13 mouse cellular contexts compared by ENCODE assay signal in genomic region chr1:86144001-86144944, GRCm38 (mm10). TPM values are rescaled to one million over a fixed set of nuclear protein-coding genes. Genes with fewer than 3 reads are reported as not detected.
DNase-seq lines count a peak whose midpoint lies in the region; ATAC-seq and TF ChIP-seq lines count a peak whose summit lies in the region.
"Had no signal": no experiment of that assay in that cellular context is flagged by ENCODE, and none has a peak within 500 bp of the region (broad histone marks: within the 10 kb centered on the region; RNA-seq: fewer than 3 reads in every experiment).

No protein-coding gene starts in this region.

- H3K4me2 ChIP-seq in midbrain, postnatal 0 days (ENCODE audit: low read depth, low read length, poor library complexity, severe bottlenecking): no peak overlapping the region
- no peak overlapping the region for H3K4me2 ChIP-seq in midbrain, embryonic 14.5 days (ENCODE audit: low read length)
- H3K4me2 ChIP-seq in heart, embryonic 14.5 days (ENCODE audit: low read length): no peak overlapping the region
- H3K4me2 ChIP-seq: hindbrain, embryonic 13.5 days had no signal

- H3K9me3 ChIP-seq in midbrain, postnatal 0 days (ENCODE audit: low read length): no peaks in the 10 kb centered on the region
- no peaks in the 10 kb centered on the region for H3K9me3 ChIP-seq in midbrain, embryonic 14.5 days (ENCODE audit: control insufficient read depth, low read length)
- no peaks in the 10 kb centered on the region for H3K9me3 ChIP-seq in heart, embryonic 14.5 days (ENCODE audit: control insufficient read depth, low read length)
- H3K9me3 ChIP-seq: forebrain, embryonic 10.5 days; hindbrain, embryonic 13.5 days had no signal

- peak; percentile 24 for DNase-seq in gastrocnemius, adult 2 months
- DNase-seq in gastrocnemius, adult 18-20 months (ENCODE audit: low spot score): no peak
- no peak for DNase-seq in midbrain, postnatal 0 days (ENCODE audit: low spot score)
- DNase-seq in midbrain, embryonic 14.5 days: no peak
- DNase-seq in retina, postnatal 1 day: peak; percentile 28
- DNase-seq: cerebellum, adult 9-10 months had no signal

- H3K27ac ChIP-seq in gastrocnemius, adult 2 months: peak overlapping the region; percentile 8; the same call in 1 of the 2 replicates
- H3K27ac ChIP-seq in midbrain, postnatal 0 days (ENCODE audit: low read depth, low read length): no peak overlapping the region
- no peak overlapping the region for H3K27ac ChIP-seq in midbrain, embryonic 14.5 days (replicated peaks; ENCODE audit: low read depth, low read length)
- H3K27ac ChIP-seq in heart, embryonic 14.5 days (replicated peaks in 1 of 2; ENCODE audit: control insufficient read depth in 1 of 2, insufficient read depth in 1 of 2, low read depth in 2 of 2, low read length in 2 of 2): peak overlapping the region; percentile 29 to 67
- H3K27ac ChIP-seq: hindbrain, embryonic 13.5 days had no signal

- no peak overlapping the region for H3K4me3 ChIP-seq in gastrocnemius, adult 2 months
- no peak overlapping the region for H3K4me3 ChIP-seq in midbrain, postnatal 0 days (ENCODE audit: low read depth, low read length)
- H3K4me3 ChIP-seq in midbrain, embryonic 14.5 days (replicated peaks; ENCODE audit: low read depth, low read length): no peak overlapping the region
- H3K4me3 ChIP-seq in heart, embryonic 14.5 days (ENCODE audit: control insufficient read depth in 1 of 2, insufficient read depth in 1 of 2, low read depth in 1 of 2, low read length in 2 of 2): no peak overlapping the region
- H3K4me3 ChIP-seq: forebrain, embryonic 10.5 days; hindbrain, embryonic 13.5 days had no signal

- 0 out of 2 replicates have a peak, but pooled peaks cover 3% of the 10 kb centered on the region for H3K36me3 ChIP-seq in midbrain, postnatal 0 days (ENCODE audit: insufficient read depth, low read length)
- peaks cover 12% of the 10 kb centered on the region for H3K36me3 ChIP-seq in midbrain, embryonic 14.5 days (ENCODE audit: control insufficient read depth, insufficient read depth, low read length)
- peaks cover 17% of the 10 kb centered on the region for H3K36me3 ChIP-seq in heart, embryonic 14.5 days (ENCODE audit: control insufficient read depth, insufficient read depth, low read length)

- H3K9ac ChIP-seq in midbrain, postnatal 0 days (replicated peaks; ENCODE audit: low read length, poor library complexity, severe bottlenecking): no peak overlapping the region
- H3K9ac ChIP-seq in midbrain, embryonic 14.5 days (replicated peaks; ENCODE audit: low read length): no peak overlapping the region
- no peak overlapping the region for H3K9ac ChIP-seq in heart, embryonic 14.5 days (ENCODE audit: low read length)

- no peaks in the 10 kb centered on the region for H3K4me1 ChIP-seq in midbrain, postnatal 0 days (ENCODE audit: insufficient read depth, low read length)
- no peaks in the 10 kb centered on the region for H3K4me1 ChIP-seq in midbrain, embryonic 14.5 days (ENCODE audit: control insufficient read depth, insufficient read depth, low read length)
- H3K4me1 ChIP-seq in heart, embryonic 14.5 days (ENCODE audit: control insufficient read depth in 2 of 2, insufficient read depth in 2 of 2, low read length in 2 of 2): peaks cover 0 to 3% of the 10 kb centered on the region in 2 experiments; a peak in 1 of 4 replicates
- H3K4me1 ChIP-seq: forebrain, embryonic 10.5 days; hindbrain, embryonic 13.5 days had no signal

- intact Hi-C loops in gastrocnemius, adult 2 months (cut with DNase I): no loop called here

- peak; percentile 32 for TF ChIP-seq CTCF in gastrocnemius, adult 2 months (IDR thresholded peaks at IDR 0.05)
- peak; percentile 6; the same call in 1 of the 2 replicates for TF ChIP-seq CTCF in midbrain, postnatal 0 days (IDR thresholded peaks at IDR 0.05)

- no peak for ATAC-seq in midbrain, postnatal 0 days (ENCODE audit: low FRiP score)
- no peak for ATAC-seq in midbrain, embryonic 14.5 days (ENCODE audit: low FRiP score, low TSS enrichment)
- ATAC-seq in heart, embryonic 14.5 days (ENCODE audit: insufficient number of reproducible peaks, insufficient read depth, low FRiP score, low read depth): no peak
- no peak for ATAC-seq in inflammation-experienced regulatory T-cells, adult 6 months
- ATAC-seq in erythroid progenitor cell, adult 5-6 weeks (replicated peaks; ENCODE audit: low FRiP score, poor library complexity, severe bottlenecking): no peak

- 74% methylated on average over 21 of the region's 21 CpGs for WGBS in midbrain, postnatal 0 days
- 73% methylated on average over 21 of the region's 21 CpGs for WGBS in midbrain, embryonic 14.5 days
- 76% methylated on average over 21 of the region's 21 CpGs for WGBS in heart, embryonic 14.5 days

- no peaks in the 10 kb centered on the region for H3K27me3 ChIP-seq in midbrain, postnatal 0 days (ENCODE audit: insufficient read depth, low read length)
- H3K27me3 ChIP-seq in midbrain, embryonic 14.5 days (ENCODE audit: control insufficient read depth, insufficient read depth, low read length): no peaks in the 10 kb centered on the region
- no peaks in the 10 kb centered on the region for H3K27me3 ChIP-seq in heart, embryonic 14.5 days (ENCODE audit: control insufficient read depth, insufficient read depth, low read length)
- H3K27me3 ChIP-seq: hindbrain, embryonic 13.5 days had no signal

RNA-seq across cellular contexts. Expression of gene Armc9, which starts 10.3 kb away (rescaled TPM):
- 1 to 10 TPM; 2.0 to 2.1 TPM for total RNA-seq in gastrocnemius, adult 2 months (2021)
- 1 to 10 TPM; 2.4 to 2.7 TPM for total RNA-seq in gastrocnemius, adult 18-20 months (2021)
- 31.0 and 33.2 TPM in 2 replicates for total RNA-seq in midbrain, postnatal 0 days (2014; rRNA removed)
- polyA plus RNA-seq in midbrain, postnatal 0 days (2015; fragmentation: Nextera tagmentation; extraction: Ambion mirVana): 36.3 and 42.6 TPM in 2 replicates
- polyA plus RNA-seq in midbrain, embryonic 14.5 days (2014; fragmentation: Nextera tagmentation; extraction: Ambion mirVana): 29.1 and 37.8 TPM in 2 replicates
- 11.9 and 12.3 TPM in 2 replicates for polyA plus RNA-seq in heart, embryonic 14.5 days (2014; fragmentation: Nextera tagmentation; extraction: Ambion mirVana)
- 10 to 100 TPM in 1 of 3 experiments, 1 to 10 TPM in 2; 4.1 to 12.9 (median 9.0) TPM for polyA plus RNA-seq in inflammation-experienced regulatory T-cells, adult 6 months (2017; shearing (Covaris generic))
- 13.7 and 24.3 TPM in 2 replicates for total RNA-seq in erythroid progenitor cell, adult 5-6 weeks (2015; ENCODE audit: low replicate concordance)
- total RNA-seq in erythroid progenitor cell, adult 5-6 weeks (2017; ENCODE audit: low replicate concordance): 7.5 and 24.4 TPM in 2 replicates

RNA-seq across cellular contexts. Expression of gene Gm21972, which starts 10.8 kb away (rescaled TPM):
- under 1 TPM in 1 of 2 experiments, not detected in 1; 0.97 TPM for total RNA-seq in gastrocnemius, adult 2 months (2021)
- total RNA-seq in gastrocnemius, adult 18-20 months (2021): under 1 TPM in 1 of 2 experiments, not detected in 1; 0.39 TPM
- total RNA-seq in midbrain, postnatal 0 days (2014; rRNA removed): 0.49 and 5.0 TPM in 2 replicates
- polyA plus RNA-seq in midbrain, postnatal 0 days (2015; fragmentation: Nextera tagmentation; extraction: Ambion mirVana): 0.32 and 0.48 TPM in 2 replicates
- polyA plus RNA-seq in midbrain, embryonic 14.5 days (2014; fragmentation: Nextera tagmentation; extraction: Ambion mirVana): 0.50 and 0.62 TPM in 2 replicates
- polyA plus RNA-seq in heart, embryonic 14.5 days (2014; fragmentation: Nextera tagmentation; extraction: Ambion mirVana): not detected in 2 replicates
- polyA plus RNA-seq in inflammation-experienced regulatory T-cells, adult 6 months (2017; shearing (Covaris generic)): not detected
- 17.7 and 34.8 TPM in 2 replicates for total RNA-seq in erythroid progenitor cell, adult 5-6 weeks (2015; ENCODE audit: low replicate concordance)
- 9.0 TPM in 1 of 2 replicates, not detected in the other for total RNA-seq in erythroid progenitor cell, adult 5-6 weeks (2017; ENCODE audit: low replicate concordance)

RNA-seq across cellular contexts. Expression of gene Htr2b, which starts 32.5 kb away (rescaled TPM):
- total RNA-seq in gastrocnemius, adult 2 months (2021): not detected
- total RNA-seq in gastrocnemius, adult 18-20 months (2021): not detected
- not detected in 2 replicates for total RNA-seq in midbrain, postnatal 0 days (2014; rRNA removed)
- 0.20 and 0.43 TPM in 2 replicates for polyA plus RNA-seq in midbrain, postnatal 0 days (2015; fragmentation: Nextera tagmentation; extraction: Ambion mirVana)
- 0.24 and 0.59 TPM in 2 replicates for polyA plus RNA-seq in midbrain, embryonic 14.5 days (2014; fragmentation: Nextera tagmentation; extraction: Ambion mirVana)
- polyA plus RNA-seq in heart, embryonic 14.5 days (2014; fragmentation: Nextera tagmentation; extraction: Ambion mirVana): 0.13 and 0.39 TPM in 2 replicates
- polyA plus RNA-seq in inflammation-experienced regulatory T-cells, adult 6 months (2017; shearing (Covaris generic)): 1 to 10 TPM in 1 of 3 experiments, under 1 TPM in 2; 0.16 to 1.2 (median 0.23) TPM
- total RNA-seq in erythroid progenitor cell, adult 5-6 weeks (2015; ENCODE audit: low replicate concordance): not detected in 2 replicates
- 0.51 TPM in 1 of 2 replicates, not detected in the other for total RNA-seq in erythroid progenitor cell, adult 5-6 weeks (2017; ENCODE audit: low replicate concordance)
- total RNA-seq: left cerebral cortex, adult 18-20 months had no signal
- polyA plus RNA-seq: neural tube, embryonic 11.5 days had no signal

Comparison
In these comparisons a context has a peak if more than half of its experiments do, and no peak if none do; other contexts are left out.
1. DNase-seq: peak in gastrocnemius, adult 2 months (single experiment) and retina, postnatal 1 day (single experiment); none in gastrocnemius, adult 18-20 months (single experiment), midbrain, postnatal 0 days (single experiment) and midbrain, embryonic 14.5 days (single experiment).
2. H3K27ac ChIP-seq: peak in gastrocnemius, adult 2 months (single experiment) and heart, embryonic 14.5 days (2 of 2); none in midbrain, postnatal 0 days (single experiment) and midbrain, embryonic 14.5 days (single experiment).